Mouse (Mus musculus): ENCODE measurements around the gene Hvcn1.

GRCm38 (mm10) chr5:122243781-122244523 lies 37.3 kb downstream of the Hvcn1 start:
- TF ChIP-seq CTCF (IDR thresholded peaks at IDR 0.05; ENCODE audit: low read depth, low read length) = no peak
- no peak for TF ChIP-seq GATA1 (IDR thresholded peaks at IDR 0.05; ENCODE audit: borderline replicate concordance, low read length)
- no peak for TF ChIP-seq POLR2AphosphoS5 (IDR thresholded peaks at IDR 0.05; ENCODE audit: insufficient replicate concordance, low read depth, low read length)
- no peak for TF ChIP-seq TAL1 (conservative IDR thresholded peaks at IDR 0.05; ENCODE audit: low read depth, low read length)
- no peak for TF ChIP-seq GATA2 (IDR thresholded peaks at IDR 0.05; ENCODE audit: borderline replicate concordance, low read depth, low read length)
